Mouse (Mus musculus): Measurements from ENCODE around the gene Palb2.

Gene Palb2

GRCm38 (mm10) chr7:122132497-122133337, at the start of gene Palb2, which contains the start of gene Dctn5:
TSS of gene Palb2 (minus strand) at chr7:122132985.
TSS of gene Dctn5 (plus strand) at chr7:122133041.
- DNase-seq (ENCODE audit: low read depth), result peak; percentile 93

GRCm38 (mm10) chr7:122180720-122181119, 47.9 kb upstream of the Palb2 start:
- no peak for DNase-seq (ENCODE audit: low read depth)

GRCm38 (mm10) chr7:122171613-122172012, 38.8 kb upstream of the Palb2 start:
- no peak for DNase-seq (ENCODE audit: low read depth)

- DNase-seq (ENCODE audit: low read depth), result no peak
These were observed 37.9 kb upstream of the Palb2 start for GRCm38 (mm10) chr7:122170705-122171104.

GRCm38 (mm10) chr7:122167203-122167602, 34.4 kb upstream of the Palb2 start:
- DNase-seq (ENCODE audit: low read depth), result no peak

GRCm38 (mm10) chr7:122163766-122164165, 31.0 kb upstream of the Palb2 start:
- DNase-seq (ENCODE audit: low read depth), result no peak

GRCm38 (mm10) chr7:122160037-122160436, 27.3 kb upstream of the Palb2 start:
- DNase-seq (ENCODE audit: low read depth), result no peak

- peak; percentile 62 for DNase-seq (ENCODE audit: low read depth)
These were observed 26.4 kb upstream of the Palb2 start, which contains the start of gene Plk1 for GRCm38 (mm10) chr7:122158915-122159902. TSS of gene Plk1 (plus strand) at chr7:122159439.

- DNase-seq (ENCODE audit: low read depth), result no peak
These were observed 25.7 kb upstream of the Palb2 start for GRCm38 (mm10) chr7:122158488-122158887.

- DNase-seq (ENCODE audit: low read depth), result no peak
These were observed 19.7 kb upstream of the Palb2 start for GRCm38 (mm10) chr7:122152473-122152872.

- DNase-seq (ENCODE audit: low read depth), result no peak
These were observed 8.2 kb upstream of the Palb2 start for GRCm38 (mm10) chr7:122140991-122141390.

GRCm38 (mm10) chr7:122138190-122138589, 5.4 kb upstream of the Palb2 start:
- no peak for DNase-seq (ENCODE audit: low read depth)

GRCm38 (mm10) chr7:122137071-122137470, 4.3 kb upstream of the Palb2 start:
- no peak for DNase-seq (ENCODE audit: low read depth)

GRCm38 (mm10) chr7:122135070-122135469, 2.3 kb upstream of the Palb2 start:
- no peak for DNase-seq (ENCODE audit: low read depth)

- DNase-seq (ENCODE audit: low read depth), result no peak
These were observed 497 bp upstream of the Palb2 start for GRCm38 (mm10) chr7:122133338-122133625.

GRCm38 (mm10) chr7:122131834-122132233, 951 bp downstream of the Palb2 start:
- no peak for DNase-seq (ENCODE audit: low read depth)

GRCm38 (mm10) chr7:122126946-122127345, 5.8 kb downstream of the Palb2 start:
- DNase-seq (ENCODE audit: low read depth), result no peak

- no peak for DNase-seq (ENCODE audit: low read depth)
These were observed 7.1 kb downstream of the Palb2 start for GRCm38 (mm10) chr7:122125636-122126035.

- no peak for DNase-seq (ENCODE audit: low read depth)
These were observed 9.3 kb downstream of the Palb2 start for GRCm38 (mm10) chr7:122123518-122123917.

GRCm38 (mm10) chr7:122108206-122108605, 24.6 kb downstream of the Palb2 start:
- no peak for DNase-seq (ENCODE audit: low read depth)

- DNase-seq (ENCODE audit: low read depth), result peak; percentile 69
These were observed 31.0 kb downstream of the Palb2 start, which contains the start of gene Ndufab1 for GRCm38 (mm10) chr7:122101747-122102244. TSS of gene Ndufab1 (minus strand) at chr7:122101886.

GRCm38 (mm10) chr7:122101014-122101746, 31.6 kb downstream of the Palb2 start:
- peak; percentile 7 for DNase-seq (ENCODE audit: low read depth)
